Mouse (Mus musculus) left cerebral cortex, adult 18-20 months (tissue): ENCODE results near the gene Mmp7. TPM values are rescaled to one million over a fixed set of nuclear protein-coding genes. Genes with fewer than 3 reads are reported as not detected.

ENCODE experiments used
- DNase-seq, 2 experiments: peaks; one replicate each; pipeline ENCODE4 v3.0.0; 2021 to 2022; ENCODE audit warnings: low spot score in 2 of 2, mixed read lengths in 1 of 2
- total RNA-seq, 2 experiments: library from RNA; stranded (reverse); gene quantifications; 2 replicates each; pipeline ENCODE4 v1.2.3; 2021

Gene Mmp7
- total RNA-seq, 2 experiments from 2014 or later = not detected

DNA sequence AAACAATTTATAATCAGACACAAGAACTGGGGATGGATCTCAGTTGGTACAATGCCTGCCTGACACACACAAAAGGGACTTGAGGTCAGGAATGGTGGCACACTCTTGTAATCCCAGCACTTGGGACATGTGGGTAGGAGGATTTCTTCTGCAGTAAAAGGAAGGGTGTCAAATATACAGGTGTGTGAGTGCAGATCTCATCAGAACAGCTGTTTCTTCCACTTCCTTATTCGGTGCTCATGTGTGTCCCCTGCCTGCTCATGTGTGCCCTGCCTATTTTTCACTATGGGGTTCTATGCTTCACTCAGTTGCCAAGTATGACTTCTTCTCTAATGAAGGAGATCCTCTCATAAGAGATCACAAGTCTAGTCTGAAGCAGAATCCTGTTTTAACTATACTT lies 50.8 kb downstream of the Mmp7 start:
- no peak for DNase-seq

DNA sequence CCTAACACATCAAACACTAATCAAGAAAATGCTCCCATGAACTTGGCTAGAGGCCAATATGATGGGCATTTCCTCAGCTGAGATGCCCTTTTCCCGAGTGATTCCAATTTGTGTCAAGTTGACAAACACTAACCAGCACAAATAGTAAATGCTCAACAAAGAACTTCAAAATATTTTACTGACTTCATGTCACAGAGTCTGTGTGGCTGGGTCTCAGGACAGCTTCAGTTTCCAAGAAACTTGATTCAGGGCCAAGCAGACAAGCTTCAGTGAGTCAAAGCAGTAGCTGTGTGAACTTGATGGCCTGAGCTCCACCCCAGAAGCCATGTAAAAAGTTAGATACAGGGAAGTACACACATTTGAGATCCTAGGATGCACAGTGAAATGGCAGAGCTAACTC lies 52.3 kb downstream of the Mmp7 start:
- no peak for DNase-seq

DNA sequence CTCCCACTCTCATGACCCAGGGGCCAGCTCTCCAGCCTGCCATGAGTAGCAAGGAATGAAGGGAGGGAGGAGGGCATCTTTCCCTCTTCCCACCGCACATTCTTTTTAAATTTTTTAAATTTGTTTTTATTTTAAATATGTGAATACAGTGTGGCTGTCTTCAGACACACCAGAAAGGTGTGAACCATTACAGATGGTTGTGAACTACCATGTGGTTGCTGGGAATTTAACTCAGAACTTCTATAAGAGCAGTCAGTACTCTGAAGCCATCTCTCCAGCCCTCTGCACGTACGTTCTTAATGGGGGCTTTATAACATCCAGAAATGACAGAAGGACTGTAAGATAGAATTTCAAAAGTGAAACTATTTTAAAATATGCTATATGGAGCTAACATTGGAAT lies 57.0 kb downstream of the Mmp7 start:
- DNase-seq = no peak

Other genes with a start within 250 kb of the Mmp7 start
- not detected for gene Mmp3, start 246.3 kb upstream of the Mmp7 start, total RNA-seq
- not detected for gene Mmp10, start 189.7 kb upstream of the Mmp7 start, total RNA-seq
- gene Mmp8, start 133.6 kb upstream of the Mmp7 start, total RNA-seq = not detected
- not detected for gene Mmp27, start 120.7 kb upstream of the Mmp7 start, total RNA-seq
- gene Mmp20, start 63.9 kb upstream of the Mmp7 start, total RNA-seq = not detected
- gene Tmem123, start 72.0 kb downstream of the Mmp7 start, total RNA-seq = 1 to 10 TPM; 8.8 to 9.5 TPM
- gene Birc2, start 145.0 kb downstream of the Mmp7 start, total RNA-seq = 10 to 100 TPM; 34.9 to 36.6 TPM
- gene Birc3, start 181.1 kb downstream of the Mmp7 start, total RNA-seq = 1 to 10 TPM; 2.0 to 2.7 TPM